Mouse (Mus musculus): ENCODE data around the gene Nell2. TPM values are rescaled to one million over a fixed set of nuclear protein-coding genes. Genes with fewer than 3 reads are reported as not detected.
"Not testable (repeated sequence)": the region's sequence is repeated elsewhere in the genome, so short reads cannot be mapped to it uniquely, and the experiment has no call there.

The Nell2 gene
- polyA plus RNA-seq, 1 experiment from 2014 or later: 1.3 TPM

GRCm38 (mm10) chr15:95241161-95241560 is 287.2 kb downstream of the Nell2 start:
- H3K36me3 ChIP-seq (ENCODE audit: insufficient read depth): no peaks in the 10 kb centered on the region
- H3K4me3 ChIP-seq (ENCODE audit: low read depth, low read length): no peak overlapping the region
- TF ChIP-seq CTCF (IDR thresholded peaks at IDR 0.05; ENCODE audit: low read depth): no peak
- H3K9ac ChIP-seq: no peak overlapping the region
- DNase-seq (peak; percentile 11), ATAC-seq (ENCODE audit: insufficient read depth) (no peak)
- no peaks in the 10 kb centered on the region for H3K27me3 ChIP-seq (ENCODE audit: insufficient read depth, low read length)
- WGBS: 90% methylated on average over 3 of the region's 3 CpGs
- H3K9me3 ChIP-seq (ENCODE audit: low read depth, low read length): no peaks in the 10 kb centered on the region
- H3K27ac ChIP-seq (ENCODE audit: low read depth): no peak overlapping the region
- H3K4me2 ChIP-seq: no peak overlapping the region
- H3K4me1 ChIP-seq (ENCODE audit: insufficient read depth): no peaks in the 10 kb centered on the region

- H3K9ac ChIP-seq; H3K4me3 ChIP-seq (ENCODE audit: low read depth, low read length); H3K27me3 ChIP-seq (ENCODE audit: insufficient read depth, low read length); H3K27ac ChIP-seq (ENCODE audit: low read depth); DNase-seq; H3K4me2 ChIP-seq; ATAC-seq (ENCODE audit: insufficient read depth); H3K4me1 ChIP-seq (ENCODE audit: insufficient read depth); H3K36me3 ChIP-seq (ENCODE audit: insufficient read depth); H3K9me3 ChIP-seq (ENCODE audit: low read depth, low read length): not testable (repeated sequence)
- 83% methylated on average over 2 of the region's 2 CpGs for WGBS
These were observed 291.3 kb downstream of the Nell2 start for GRCm38 (mm10) chr15:95237021-95237420.

GRCm38 (mm10) chr15:95236509-95236908 is 291.9 kb downstream of the Nell2 start:
- Histone ChIP-seq H3K4me2 (no peak overlapping the region), H3K9me3 (ENCODE audit: low read depth, low read length) (no peaks in the 10 kb centered on the region), H3K27ac (ENCODE audit: low read depth) (no peak overlapping the region), H3K4me3 (ENCODE audit: low read depth, low read length) (no peak overlapping the region), H3K4me1 (ENCODE audit: insufficient read depth) (no peaks in the 10 kb centered on the region), H3K27me3 (ENCODE audit: insufficient read depth, low read length) (no peaks in the 10 kb centered on the region), H3K9ac (no peak overlapping the region), H3K36me3 (ENCODE audit: insufficient read depth) (no peaks in the 10 kb centered on the region)
- DNase-seq (no peak), ATAC-seq (ENCODE audit: insufficient read depth) (no peak)
- 84% methylated on average over 3 of the region's 3 CpGs for WGBS
- TF ChIP-seq CTCF (IDR thresholded peaks at IDR 0.05; ENCODE audit: low read depth): no peak

- Histone ChIP-seq H3K4me3 (ENCODE audit: low read depth, low read length) (no peak overlapping the region), H3K9ac (no peak overlapping the region), H3K4me2 (no peak overlapping the region), H3K36me3 (ENCODE audit: insufficient read depth) (no peaks in the 10 kb centered on the region), H3K9me3 (ENCODE audit: low read depth, low read length) (no peaks in the 10 kb centered on the region), H3K27ac (ENCODE audit: low read depth) (no peak overlapping the region), H3K4me1 (ENCODE audit: insufficient read depth) (no peaks in the 10 kb centered on the region), H3K27me3 (ENCODE audit: insufficient read depth, low read length) (no peaks in the 10 kb centered on the region)
- 57% methylated on average over 13 of the region's 13 CpGs for WGBS
- DNase-seq (no peak), ATAC-seq (ENCODE audit: insufficient read depth) (no peak)
- TF ChIP-seq CTCF (IDR thresholded peaks at IDR 0.05; ENCODE audit: low read depth): no peak
These were observed 297.2 kb downstream of the Nell2 start for GRCm38 (mm10) chr15:95231171-95231570.

- WGBS: 72% methylated on average over 12 of the region's 12 CpGs
- TF ChIP-seq CTCF (IDR thresholded peaks at IDR 0.05; ENCODE audit: low read depth): no peak
- H3K4me3 ChIP-seq (ENCODE audit: low read depth, low read length): no peak overlapping the region
- H3K27ac ChIP-seq (ENCODE audit: low read depth): no peak overlapping the region
- no peaks in the 10 kb centered on the region for H3K9me3 ChIP-seq (ENCODE audit: low read depth, low read length)
- H3K4me1 ChIP-seq (ENCODE audit: insufficient read depth): no peaks in the 10 kb centered on the region
- H3K36me3 ChIP-seq (ENCODE audit: insufficient read depth): no peaks in the 10 kb centered on the region
- no peak for DNase-seq
- ATAC-seq (ENCODE audit: insufficient read depth): no peak
- H3K9ac ChIP-seq: no peak overlapping the region
- no peak overlapping the region for H3K4me2 ChIP-seq
- H3K27me3 ChIP-seq (ENCODE audit: insufficient read depth, low read length): no peaks in the 10 kb centered on the region
These were observed 311.6 kb downstream of the Nell2 start for GRCm38 (mm10) chr15:95216640-95217365.

- TF ChIP-seq CTCF (IDR thresholded peaks at IDR 0.05; ENCODE audit: low read depth): no peak
- Histone ChIP-seq H3K9me3 (ENCODE audit: low read depth, low read length) (no peaks in the 10 kb centered on the region), H3K27ac (ENCODE audit: low read depth) (no peak overlapping the region), H3K27me3 (ENCODE audit: insufficient read depth, low read length) (no peaks in the 10 kb centered on the region), H3K36me3 (ENCODE audit: insufficient read depth) (no peaks in the 10 kb centered on the region), H3K4me2 (no peak overlapping the region), H3K4me3 (ENCODE audit: low read depth, low read length) (no peak overlapping the region), H3K9ac (no peak overlapping the region), H3K4me1 (ENCODE audit: insufficient read depth) (no peaks in the 10 kb centered on the region)
- no peak for ATAC-seq (ENCODE audit: insufficient read depth)
- WGBS: 69% methylated on average over 4 of the region's 4 CpGs
- DNase-seq: peak; percentile 67
These were observed 317.8 kb downstream of the Nell2 start for GRCm38 (mm10) chr15:95210551-95210950.

GRCm38 (mm10) chr15:95209186-95209585 is 319.2 kb downstream of the Nell2 start:
- Histone ChIP-seq H3K27me3 (ENCODE audit: insufficient read depth, low read length) (no peaks in the 10 kb centered on the region), H3K27ac (ENCODE audit: low read depth) (no peak overlapping the region), H3K9ac (no peak overlapping the region), H3K4me3 (ENCODE audit: low read depth, low read length) (no peak overlapping the region), H3K4me2 (no peak overlapping the region), H3K36me3 (ENCODE audit: insufficient read depth) (no peaks in the 10 kb centered on the region), H3K9me3 (ENCODE audit: low read depth, low read length) (no peaks in the 10 kb centered on the region), H3K4me1 (ENCODE audit: insufficient read depth) (no peaks in the 10 kb centered on the region)
- DNase-seq (no peak), ATAC-seq (ENCODE audit: insufficient read depth) (no peak)
- 71% methylated on average over 4 of the region's 4 CpGs for WGBS
- no peak for TF ChIP-seq CTCF (IDR thresholded peaks at IDR 0.05; ENCODE audit: low read depth)
